Mouse (Mus musculus): Measurements from ENCODE around the gene Ccdc170.

DNA sequence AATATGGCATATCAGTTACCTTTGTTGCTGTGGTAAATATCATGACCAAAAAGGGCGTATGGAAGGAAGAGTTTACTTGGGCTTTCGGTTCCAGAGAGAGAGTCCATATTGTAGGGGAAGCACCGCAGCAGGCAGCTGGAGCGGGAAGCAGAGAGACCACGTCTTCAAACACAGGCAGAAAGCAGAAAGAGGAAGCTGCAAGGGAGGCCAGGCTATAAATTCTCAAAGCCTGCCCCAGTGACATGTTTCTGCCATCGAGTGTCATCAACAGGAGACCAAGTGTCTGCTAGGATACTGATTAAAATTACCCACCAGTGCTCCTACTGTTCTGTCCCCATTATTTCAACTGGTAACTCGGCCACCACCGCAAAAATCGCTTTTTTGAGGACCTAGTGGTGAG, 2.7 kb downstream of the Ccdc170 start:
- TF ChIP-seq CTCF (conservative IDR thresholded peaks at IDR 0.05; ENCODE audit: low read length) (no peak), POU5F1 (IDR thresholded peaks at IDR 0.05; ENCODE audit: borderline replicate concordance, low read length) (no peak), NANOG (IDR thresholded peaks at IDR 0.05; ENCODE audit: borderline replicate concordance, low read length) (no peak)

Data from E14TG2a.4 (cell line).